Mouse (Mus musculus): Measurements from ENCODE around the gene Mmp15. TPM values are rescaled to one million over a fixed set of nuclear protein-coding genes. Genes with fewer than 3 reads are reported as not detected.
"Not testable (repeated sequence)": the region's sequence is repeated elsewhere in the genome, so short reads cannot be mapped to it uniquely, and the experiment has no call there.

The Mmp15 gene
- polyA plus RNA-seq, 1 experiment = 8.0 TPM

GRCm38 (mm10) chr8:95377863-95378291, 25.8 kb downstream of the Mmp15 start:
- no peak overlapping the region for H3K27ac ChIP-seq (ENCODE audit: insufficient read depth, low read length)

GRCm38 (mm10) chr8:95378928-95379327, 26.9 kb downstream of the Mmp15 start:
- not testable (repeated sequence) for H3K4me1 ChIP-seq (ENCODE audit: control insufficient read depth, insufficient read depth, low read length); H3K27me3 ChIP-seq (ENCODE audit: control insufficient read depth, insufficient read depth, low read length, poor library complexity, severe bottlenecking); H3K27ac ChIP-seq (ENCODE audit: insufficient read depth, low read length); H3K36me3 ChIP-seq (ENCODE audit: control insufficient read depth, insufficient read depth, low read length, poor library complexity, severe bottlenecking); H3K9ac ChIP-seq (ENCODE audit: low read depth, poor library complexity, severe bottlenecking); H3K9me3 ChIP-seq (replicated peaks; ENCODE audit: control insufficient read depth, insufficient read depth, low read length, poor library complexity, severe bottlenecking); H3K4me3 ChIP-seq (ENCODE audit: low read depth, low read length)

More at GRCm38 (mm10) chr8:95377863-95378291, 25.8 kb downstream of the Mmp15 start:
- Histone ChIP-seq H3K27me3 (ENCODE audit: control insufficient read depth, insufficient read depth, low read length, poor library complexity, severe bottlenecking) (no peaks in the 10 kb centered on the region), H3K9me3 (replicated peaks; ENCODE audit: control insufficient read depth, insufficient read depth, low read length, poor library complexity, severe bottlenecking) (no peaks in the 10 kb centered on the region), H3K9ac (ENCODE audit: low read depth, poor library complexity, severe bottlenecking) (no peak overlapping the region), H3K4me1 (ENCODE audit: control insufficient read depth, insufficient read depth, low read length) (no peaks in the 10 kb centered on the region), H3K4me3 (ENCODE audit: low read depth, low read length) (no peak overlapping the region), H3K36me3 (ENCODE audit: control insufficient read depth, insufficient read depth, low read length, poor library complexity, severe bottlenecking) (no peaks in the 10 kb centered on the region)
- no peak for TF ChIP-seq POLR2A (IDR thresholded peaks at IDR 0.05; ENCODE audit: insufficient read depth, low read length)
- TF ChIP-seq EP300 (IDR thresholded peaks at IDR 0.05; ENCODE audit: insufficient read depth, low read depth, low read length) = no peak
- TF ChIP-seq CTCF (IDR thresholded peaks at IDR 0.05; ENCODE audit: low read depth, low read length) = no peak

GRCm38 (mm10) chr8:95380953-95381352, 28.9 kb downstream of the Mmp15 start:
- Histone ChIP-seq H3K4me3 (ENCODE audit: low read depth, low read length) (no peak overlapping the region), H3K9ac (ENCODE audit: low read depth, poor library complexity, severe bottlenecking) (no peak overlapping the region), H3K27me3 (ENCODE audit: control insufficient read depth, insufficient read depth, low read length, poor library complexity, severe bottlenecking) (no peaks in the 10 kb centered on the region), H3K27ac (ENCODE audit: insufficient read depth, low read length) (no peak overlapping the region), H3K4me1 (ENCODE audit: control insufficient read depth, insufficient read depth, low read length) (no peaks in the 10 kb centered on the region), H3K36me3 (ENCODE audit: control insufficient read depth, insufficient read depth, low read length, poor library complexity, severe bottlenecking) (no peaks in the 10 kb centered on the region), H3K9me3 (replicated peaks; ENCODE audit: control insufficient read depth, insufficient read depth, low read length, poor library complexity, severe bottlenecking) (no peaks in the 10 kb centered on the region)
- TF ChIP-seq EP300 (IDR thresholded peaks at IDR 0.05; ENCODE audit: insufficient read depth, low read depth, low read length) (no peak), POLR2A (IDR thresholded peaks at IDR 0.05; ENCODE audit: insufficient read depth, low read length) (no peak), CTCF (IDR thresholded peaks at IDR 0.05; ENCODE audit: low read depth, low read length) (no peak)

GRCm38 (mm10) chr8:95381595-95381994, 29.5 kb downstream of the Mmp15 start:
- TF ChIP-seq CTCF (IDR thresholded peaks at IDR 0.05; ENCODE audit: low read depth, low read length) (no peak), EP300 (IDR thresholded peaks at IDR 0.05; ENCODE audit: insufficient read depth, low read depth, low read length) (no peak), POLR2A (IDR thresholded peaks at IDR 0.05; ENCODE audit: insufficient read depth, low read length) (no peak)
- Histone ChIP-seq H3K9me3 (replicated peaks; ENCODE audit: control insufficient read depth, insufficient read depth, low read length, poor library complexity, severe bottlenecking) (no peaks in the 10 kb centered on the region), H3K9ac (ENCODE audit: low read depth, poor library complexity, severe bottlenecking) (no peak overlapping the region), H3K27ac (ENCODE audit: insufficient read depth, low read length) (no peak overlapping the region), H3K36me3 (ENCODE audit: control insufficient read depth, insufficient read depth, low read length, poor library complexity, severe bottlenecking) (no peaks in the 10 kb centered on the region), H3K27me3 (ENCODE audit: control insufficient read depth, insufficient read depth, low read length, poor library complexity, severe bottlenecking) (no peaks in the 10 kb centered on the region), H3K4me1 (ENCODE audit: control insufficient read depth, insufficient read depth, low read length) (no peaks in the 10 kb centered on the region), H3K4me3 (ENCODE audit: low read depth, low read length) (no peak overlapping the region)

GRCm38 (mm10) chr8:95384501-95384900, 32.4 kb downstream of the Mmp15 start:
- Histone ChIP-seq H3K4me3 (ENCODE audit: low read depth, low read length) (no peak overlapping the region), H3K9me3 (replicated peaks; ENCODE audit: control insufficient read depth, insufficient read depth, low read length, poor library complexity, severe bottlenecking) (no peaks in the 10 kb centered on the region), H3K27me3 (ENCODE audit: control insufficient read depth, insufficient read depth, low read length, poor library complexity, severe bottlenecking) (no peaks in the 10 kb centered on the region), H3K36me3 (ENCODE audit: control insufficient read depth, insufficient read depth, low read length, poor library complexity, severe bottlenecking) (no peaks in the 10 kb centered on the region), H3K27ac (ENCODE audit: insufficient read depth, low read length) (no peak overlapping the region), H3K9ac (ENCODE audit: low read depth, poor library complexity, severe bottlenecking) (no peak overlapping the region), H3K4me1 (ENCODE audit: control insufficient read depth, insufficient read depth, low read length) (no peaks in the 10 kb centered on the region)
- TF ChIP-seq EP300 (IDR thresholded peaks at IDR 0.05; ENCODE audit: insufficient read depth, low read depth, low read length) (no peak), CTCF (IDR thresholded peaks at IDR 0.05; ENCODE audit: low read depth, low read length) (no peak), POLR2A (IDR thresholded peaks at IDR 0.05; ENCODE audit: insufficient read depth, low read length) (no peak)

GRCm38 (mm10) chr8:95386037-95386436, 34.0 kb downstream of the Mmp15 start:
- Histone ChIP-seq H3K36me3 (ENCODE audit: control insufficient read depth, insufficient read depth, low read length, poor library complexity, severe bottlenecking) (no peaks in the 10 kb centered on the region), H3K9me3 (replicated peaks; ENCODE audit: control insufficient read depth, insufficient read depth, low read length, poor library complexity, severe bottlenecking) (no peaks in the 10 kb centered on the region), H3K27me3 (ENCODE audit: control insufficient read depth, insufficient read depth, low read length, poor library complexity, severe bottlenecking) (no peaks in the 10 kb centered on the region), H3K4me1 (ENCODE audit: control insufficient read depth, insufficient read depth, low read length) (no peaks in the 10 kb centered on the region), H3K9ac (ENCODE audit: low read depth, poor library complexity, severe bottlenecking) (no peak overlapping the region), H3K27ac (ENCODE audit: insufficient read depth, low read length) (no peak overlapping the region), H3K4me3 (ENCODE audit: low read depth, low read length) (no peak overlapping the region)
- no peak for TF ChIP-seq POLR2A (IDR thresholded peaks at IDR 0.05; ENCODE audit: insufficient read depth, low read length)
- no peak for TF ChIP-seq CTCF (IDR thresholded peaks at IDR 0.05; ENCODE audit: low read depth, low read length)
